Mouse (Mus musculus): ENCODE measurements around the gene Ctnnbip1.

GRCm38 (mm10) chr4:149539441-149539840 is 21.4 kb downstream of the Ctnnbip1 start:
- TF ChIP-seq CTCF (IDR thresholded peaks at IDR 0.05; ENCODE audit: low read depth, low read length): no peak
- no peak for TF ChIP-seq EP300 (IDR thresholded peaks at IDR 0.05; ENCODE audit: insufficient read depth, low read depth, low read length)
- no peak for TF ChIP-seq POLR2A (IDR thresholded peaks at IDR 0.05; ENCODE audit: insufficient read depth, low read length)
